Mouse (Mus musculus): ENCODE results near the gene Olfr1062. TPM values are rescaled to one million over a fixed set of nuclear protein-coding genes. Genes with fewer than 3 reads are reported as not detected.
A peak's percentile ranks its signal among the peaks of the same experiment; 100 is the strongest.
"Not testable (repeated sequence)": the region's sequence is repeated elsewhere in the genome, so short reads cannot be mapped to it uniquely, and the experiment has no call there.

The Olfr1062 gene
- polyA plus RNA-seq (2012; rRNA removed) (not detected in 2 replicates), polyA plus RNA-seq (2014; fragmentation: Nextera tagmentation; extraction: Ambion mirVana) (not detected in 2 replicates)

DNA sequence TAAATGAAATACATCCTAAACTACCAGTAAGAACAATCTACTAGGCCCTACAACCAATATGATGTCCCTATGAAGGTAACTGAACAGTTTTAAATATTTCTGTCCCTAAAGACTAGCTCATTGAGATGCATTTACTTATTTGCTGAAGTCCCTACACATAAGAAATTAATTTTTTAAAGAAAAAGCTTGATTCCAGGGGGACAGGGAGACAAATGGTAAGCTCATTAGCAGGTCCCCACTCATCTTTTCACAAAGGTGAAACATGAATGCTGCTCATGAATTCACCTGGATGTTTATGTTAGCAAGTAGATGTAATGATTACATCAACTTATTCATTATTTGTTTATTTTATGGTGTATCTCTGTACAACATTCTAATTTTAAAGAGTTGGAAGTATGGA lies at the start of gene Olfr1062:
Gene Olfr1062 (minus strand): TSS at position 101 of the 400 bp plus-strand sequence.
- not testable (repeated sequence) for H3K36me3 ChIP-seq (replicated peaks; ENCODE audit: control insufficient read depth, insufficient read depth, low read depth); H3K9me3 ChIP-seq (ENCODE audit: control insufficient read depth, low read length); H3K9ac ChIP-seq (replicated peaks); H3K27me3 ChIP-seq (ENCODE audit: control insufficient read depth, insufficient read depth, low read length); H3K4me1 ChIP-seq (replicated peaks; ENCODE audit: control insufficient read depth in 2 of 2, insufficient read depth in 2 of 2, low read length in 1 of 2); H3K27ac ChIP-seq; ATAC-seq (ENCODE audit: insufficient read depth); H3K4me2 ChIP-seq (ENCODE audit: low read depth); H3K4me3 ChIP-seq (ENCODE audit: insufficient read depth in 1 of 2, low read depth in 2 of 2, low read length in 2 of 2); DNase-seq (ENCODE audit: low read depth in 3 of 3, low spot score in 3 of 3)

GRCm38 (mm10) chr2:86464442-86465109 lies 38.0 kb upstream of the Olfr1062 start:
- DNase-seq (ENCODE audit: low read depth in 3 of 3, low spot score in 3 of 3), result no peak

DNA sequence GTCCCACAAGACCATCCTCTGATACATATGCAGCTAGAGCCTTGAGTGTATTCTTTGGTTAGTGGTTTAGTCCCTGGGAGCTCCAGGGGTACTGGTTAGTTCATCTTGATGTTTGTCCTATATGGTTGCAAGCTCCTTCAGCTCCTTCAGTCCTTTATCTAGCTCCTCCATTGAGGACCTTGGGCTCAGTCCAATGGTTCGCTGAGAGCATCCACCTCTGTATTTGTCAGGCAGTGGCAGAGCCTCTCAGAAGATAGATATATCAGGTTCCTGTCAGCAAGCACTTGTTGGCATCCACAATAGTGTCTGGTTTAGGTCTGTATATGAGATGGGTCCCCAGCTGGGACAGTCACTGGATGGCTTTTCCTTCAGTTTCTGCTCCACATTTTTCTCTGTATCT lies 33.9 kb upstream of the Olfr1062 start:
- no peak for ATAC-seq (ENCODE audit: insufficient read depth)
- Histone ChIP-seq H3K4me1 (replicated peaks; ENCODE audit: control insufficient read depth in 2 of 2, insufficient read depth in 2 of 2, low read length in 1 of 2) (no peaks in the 10 kb centered on the region), H3K4me3 (ENCODE audit: insufficient read depth in 1 of 2, low read depth in 2 of 2, low read length in 2 of 2) (no peak overlapping the region), H3K27me3 (ENCODE audit: control insufficient read depth, insufficient read depth, low read length) (no peaks in the 10 kb centered on the region), H3K4me2 (ENCODE audit: low read depth) (no peak overlapping the region), H3K9ac (replicated peaks) (no peak overlapping the region), H3K27ac (no peak overlapping the region), H3K9me3 (ENCODE audit: control insufficient read depth, low read length) (no peaks in the 10 kb centered on the region), H3K36me3 (replicated peaks; ENCODE audit: control insufficient read depth, insufficient read depth, low read depth) (no peaks in the 10 kb centered on the region)
- TF ChIP-seq EP300 (IDR thresholded peaks at IDR 0.05; ENCODE audit: low read depth), result no peak
- TF ChIP-seq CTCF (IDR thresholded peaks at IDR 0.05; ENCODE audit: low read depth), result no peak
- 54% methylated on average over 1 of the region's 1 CpGs for WGBS (ENCODE audit: insufficient replicate concordance)
- no peak for DNase-seq (ENCODE audit: low read depth in 3 of 3, low spot score in 3 of 3)

More at GRCm38 (mm10) chr2:86464442-86465109, 38.0 kb upstream of the Olfr1062 start:
- 22% methylated on average over 10 of the region's 10 CpGs for WGBS (ENCODE audit: insufficient replicate concordance)
- no peak for ATAC-seq (ENCODE audit: insufficient read depth)
- H3K4me1 ChIP-seq (replicated peaks; ENCODE audit: control insufficient read depth in 2 of 2, insufficient read depth in 2 of 2, low read length in 1 of 2), result no peaks in the 10 kb centered on the region
- no peaks in the 10 kb centered on the region for H3K9me3 ChIP-seq (ENCODE audit: control insufficient read depth, low read length)
- no peak overlapping the region for H3K4me3 ChIP-seq (ENCODE audit: insufficient read depth in 1 of 2, low read depth in 2 of 2, low read length in 2 of 2)
- no peak overlapping the region for H3K9ac ChIP-seq (replicated peaks)
- no peak for TF ChIP-seq EP300 (IDR thresholded peaks at IDR 0.05; ENCODE audit: low read depth)
- TF ChIP-seq CTCF (IDR thresholded peaks at IDR 0.05; ENCODE audit: low read depth), result peak; percentile 78
- H3K27me3 ChIP-seq (ENCODE audit: control insufficient read depth, insufficient read depth, low read length), result no peaks in the 10 kb centered on the region
- H3K4me2 ChIP-seq (ENCODE audit: low read depth), result no peak overlapping the region
- no peak overlapping the region for H3K27ac ChIP-seq
- H3K36me3 ChIP-seq (replicated peaks; ENCODE audit: control insufficient read depth, insufficient read depth, low read depth), result no peaks in the 10 kb centered on the region

DNA sequence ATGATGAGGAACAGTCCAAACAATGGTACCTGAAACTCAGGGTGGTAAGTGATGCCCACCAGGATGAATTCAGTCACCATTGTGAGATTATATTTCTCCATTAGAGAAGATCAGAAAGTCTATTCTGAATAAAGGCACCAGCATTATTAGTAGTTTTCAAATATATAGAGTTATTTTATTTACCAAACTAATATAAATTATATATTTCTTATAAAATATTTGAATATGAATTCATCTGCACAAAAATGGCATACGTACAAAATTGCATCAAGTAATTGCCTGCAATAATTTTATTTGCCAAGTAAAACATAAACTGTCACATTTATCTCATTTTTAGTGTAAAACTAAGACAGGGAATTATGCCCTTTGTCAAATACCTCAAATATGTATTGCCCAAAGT lies 29.6 kb upstream of the Olfr1062 start, which contains the start of gene Olfr1066:
Gene Olfr1066 (minus strand): TSS at position 101 of the 400 bp plus-strand sequence.
- Histone ChIP-seq H3K27me3 (ENCODE audit: control insufficient read depth, insufficient read depth, low read length) (no peaks in the 10 kb centered on the region), H3K4me3 (ENCODE audit: insufficient read depth in 1 of 2, low read depth in 2 of 2, low read length in 2 of 2) (no peak within 1 kb of the TSS), H3K9me3 (ENCODE audit: control insufficient read depth, low read length) (no peaks in the 10 kb centered on the region), H3K9ac (replicated peaks) (no peak within 1 kb of the TSS), H3K4me2 (ENCODE audit: low read depth) (no peak within 1 kb of the TSS), H3K36me3 (replicated peaks; ENCODE audit: control insufficient read depth, insufficient read depth, low read depth) (no peaks in the 10 kb centered on the region), H3K4me1 (replicated peaks; ENCODE audit: control insufficient read depth in 2 of 2, insufficient read depth in 2 of 2, low read length in 1 of 2) (no peaks in the 10 kb centered on the region), H3K27ac (no peak within 1 kb of the TSS)
- 60% methylated on average over 1 of the region's 1 CpGs for whole genome bisulfite sequencing (ENCODE audit: insufficient replicate concordance)
- DNase-seq (ENCODE audit: low read depth in 3 of 3, low spot score in 3 of 3), result no peak
- no peak for TF ChIP-seq EP300 (IDR thresholded peaks at IDR 0.05; ENCODE audit: low read depth)
- no peak for TF ChIP-seq CTCF (IDR thresholded peaks at IDR 0.05; ENCODE audit: low read depth)
- ATAC-seq (ENCODE audit: insufficient read depth), result no peak

GRCm38 (mm10) chr2:86450491-86450890 lies 23.9 kb upstream of the Olfr1062 start, which contains the start of gene Olfr1065:
Olfr1065 (minus strand) TSS chr2:86450591.
- not testable (repeated sequence) for H3K4me1 ChIP-seq (replicated peaks; ENCODE audit: control insufficient read depth in 2 of 2, insufficient read depth in 2 of 2, low read length in 1 of 2); H3K27ac ChIP-seq; H3K36me3 ChIP-seq (replicated peaks; ENCODE audit: control insufficient read depth, insufficient read depth, low read depth); H3K9ac ChIP-seq (replicated peaks); ATAC-seq (ENCODE audit: insufficient read depth); H3K9me3 ChIP-seq (ENCODE audit: control insufficient read depth, low read length); H3K4me3 ChIP-seq (ENCODE audit: insufficient read depth in 1 of 2, low read depth in 2 of 2, low read length in 2 of 2); H3K27me3 ChIP-seq (ENCODE audit: control insufficient read depth, insufficient read depth, low read length); H3K4me2 ChIP-seq (ENCODE audit: low read depth); DNase-seq (ENCODE audit: low read depth in 3 of 3, low spot score in 3 of 3)
- WGBS (ENCODE audit: insufficient replicate concordance), result no CpG with 5 or more reads among the region's 1 CpGs

DNA sequence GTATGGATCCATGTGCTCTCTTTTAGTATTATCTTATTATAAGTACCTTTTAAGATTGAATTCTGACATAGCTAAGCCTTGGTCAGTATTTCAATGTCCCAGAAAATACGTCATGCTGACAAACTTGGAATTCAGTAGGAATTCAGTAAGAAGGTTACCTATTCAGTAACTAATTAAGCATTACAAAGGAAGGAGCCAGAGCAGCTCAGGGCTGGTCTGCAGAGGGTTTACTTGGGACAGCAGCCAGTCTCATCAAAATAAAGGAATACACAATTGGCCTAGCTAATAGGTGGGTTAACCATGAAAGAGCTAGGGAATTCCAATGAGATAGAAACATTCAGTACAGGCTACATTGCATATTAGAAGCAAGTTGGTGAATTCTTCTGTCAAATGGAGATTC lies 15.6 kb upstream of the Olfr1062 start:
- H3K27me3 ChIP-seq (ENCODE audit: control insufficient read depth, insufficient read depth, low read length); H3K4me3 ChIP-seq (ENCODE audit: insufficient read depth in 1 of 2, low read depth in 2 of 2, low read length in 2 of 2); H3K36me3 ChIP-seq (replicated peaks; ENCODE audit: control insufficient read depth, insufficient read depth, low read depth); H3K4me2 ChIP-seq (ENCODE audit: low read depth); ATAC-seq (ENCODE audit: insufficient read depth); DNase-seq (ENCODE audit: low read depth in 3 of 3, low spot score in 3 of 3); H3K9me3 ChIP-seq (ENCODE audit: control insufficient read depth, low read length); H3K27ac ChIP-seq; H3K9ac ChIP-seq (replicated peaks); H3K4me1 ChIP-seq (replicated peaks; ENCODE audit: control insufficient read depth in 2 of 2, insufficient read depth in 2 of 2, low read length in 1 of 2): not testable (repeated sequence)
- 57% methylated on average over 1 of the region's 1 CpGs for WGBS (ENCODE audit: insufficient replicate concordance)

GRCm38 (mm10) chr2:86428511-86428910 lies 2.0 kb upstream of the Olfr1062 start:
- H3K27me3 ChIP-seq (ENCODE audit: control insufficient read depth, insufficient read depth, low read length); H3K4me3 ChIP-seq (ENCODE audit: insufficient read depth in 1 of 2, low read depth in 2 of 2, low read length in 2 of 2); ATAC-seq (ENCODE audit: insufficient read depth); DNase-seq (ENCODE audit: low read depth in 3 of 3, low spot score in 3 of 3); H3K9ac ChIP-seq (replicated peaks); H3K36me3 ChIP-seq (replicated peaks; ENCODE audit: control insufficient read depth, insufficient read depth, low read depth); H3K4me2 ChIP-seq (ENCODE audit: low read depth); H3K4me1 ChIP-seq (replicated peaks; ENCODE audit: control insufficient read depth in 2 of 2, insufficient read depth in 2 of 2, low read length in 1 of 2); H3K9me3 ChIP-seq (ENCODE audit: control insufficient read depth, low read length); H3K27ac ChIP-seq: not testable (repeated sequence)
- WGBS (ENCODE audit: insufficient replicate concordance), result 50% methylated on average over 8 of the region's 8 CpGs
